In genomic region chr10:128370021-128370420, GRCm38 (mm10) we compare ENCODE assay signal across 16 mouse cellular contexts. TPM values are rescaled to one million over a fixed set of nuclear protein-coding genes. Genes with fewer than 3 reads are reported as not detected.
DNase-seq lines count a peak whose midpoint lies in the region; ATAC-seq and TF ChIP-seq lines count a peak whose summit lies in the region.
"Had no signal": no experiment of that assay in that cellular context is flagged by ENCODE, and none has a peak within 500 bp of the region (broad histone marks: within the 10 kb centered on the region; RNA-seq: fewer than 3 reads in every experiment).

No protein-coding gene starts in this region.

- H3K9ac ChIP-seq in hindbrain, embryonic 12.5 days, result no peak overlapping the region
- no peak overlapping the region for H3K9ac ChIP-seq in hindbrain, embryonic 14.5 days
- H3K9ac ChIP-seq in lung, embryonic 15.5 days, result no peak overlapping the region
- H3K9ac ChIP-seq in neural tube, embryonic 14.5 days (replicated peaks; ENCODE audit: low read depth, low read length), result no peak overlapping the region
- H3K9ac ChIP-seq in stomach, postnatal 0 days (ENCODE audit: low read length), result no peak overlapping the region
- H3K9ac ChIP-seq: embryonic facial prominence, embryonic 12.5 days had no signal

- peaks cover 14% of the 10 kb centered on the region for H3K4me1 ChIP-seq in hindbrain, embryonic 12.5 days
- H3K4me1 ChIP-seq in hindbrain, embryonic 14.5 days (replicated peaks; ENCODE audit: control insufficient read depth, insufficient read depth, low read length), result peaks cover 15% of the 10 kb centered on the region
- peaks cover 14% of the 10 kb centered on the region for H3K4me1 ChIP-seq in lung, embryonic 15.5 days
- H3K4me1 ChIP-seq in neural tube, embryonic 14.5 days (ENCODE audit: control insufficient read depth, insufficient read depth, low read length), result peaks cover 12% of the 10 kb centered on the region; the same call in 1 of the 2 replicates
- no peaks in the 10 kb centered on the region for H3K4me1 ChIP-seq in stomach, postnatal 0 days (replicated peaks; ENCODE audit: control insufficient read depth, insufficient read depth)

- H3K27me3 ChIP-seq in hindbrain, embryonic 12.5 days, result no peaks in the 10 kb centered on the region
- no peaks in the 10 kb centered on the region for H3K27me3 ChIP-seq in hindbrain, embryonic 14.5 days (ENCODE audit: control insufficient read depth, insufficient read depth, low read length)
- H3K27me3 ChIP-seq in lung, embryonic 15.5 days, result no peaks in the 10 kb centered on the region
- H3K27me3 ChIP-seq in neural tube, embryonic 14.5 days (ENCODE audit: control insufficient read depth, insufficient read depth, low read length), result no peaks in the 10 kb centered on the region
- no peaks in the 10 kb centered on the region for H3K27me3 ChIP-seq in stomach, postnatal 0 days (ENCODE audit: control insufficient read depth, insufficient read depth, low read length)
- H3K27me3 ChIP-seq: embryonic facial prominence, embryonic 12.5 days; midbrain, embryonic 12.5 days; neural tube, embryonic 12.5 days had no signal

- DNase-seq in hindbrain, embryonic 14.5 days (ENCODE audit: low spot score), result no peak
- DNase-seq in lung, adult 18-20 months, result no peak
- DNase-seq in ZHBTc4 (ENCODE audit: low read depth, low spot score), result peak; percentile 83
- no peak for DNase-seq in stomach, postnatal 0 days (ENCODE audit: low spot score)
- DNase-seq: cerebellum, adult 18-20 months; kidney, adult 2 months; kidney, postnatal 36 days; left cerebral cortex, postnatal 4 days; lung, postnatal 4 days; thymus, postnatal 14 days had no signal

- 67% methylated on average over 5 of the region's 6 CpGs for WGBS in hindbrain, embryonic 12.5 days
- 57% methylated on average over 5 of the region's 6 CpGs for WGBS in hindbrain, embryonic 14.5 days
- 58% methylated on average over 5 of the region's 6 CpGs for WGBS in lung, embryonic 15.5 days
- WGBS in neural tube, embryonic 14.5 days, result 63% methylated on average over 5 of the region's 6 CpGs
- WGBS in stomach, postnatal 0 days, result 67% methylated on average over 5 of the region's 6 CpGs

- no peak for ATAC-seq in hindbrain, embryonic 12.5 days (ENCODE audit: low FRiP score)
- no peak for ATAC-seq in hindbrain, embryonic 14.5 days (ENCODE audit: low FRiP score)
- no peak for ATAC-seq in lung, embryonic 15.5 days (ENCODE audit: borderline replicate concordance, extremely low read depth, low FRiP score, low TSS enrichment)
- ATAC-seq in neural tube, embryonic 14.5 days (ENCODE audit: low read depth), result no peak
- no peak for ATAC-seq in stomach, postnatal 0 days (ENCODE audit: low FRiP score, low TSS enrichment)

- H3K9me3 ChIP-seq in hindbrain, embryonic 12.5 days (replicated peaks), result no peaks in the 10 kb centered on the region
- no peaks in the 10 kb centered on the region for H3K9me3 ChIP-seq in hindbrain, embryonic 14.5 days (ENCODE audit: control insufficient read depth, low read length)
- no peaks in the 10 kb centered on the region for H3K9me3 ChIP-seq in lung, embryonic 15.5 days
- H3K9me3 ChIP-seq in neural tube, embryonic 14.5 days (ENCODE audit: control insufficient read depth, low read length), result no peaks in the 10 kb centered on the region
- no peaks in the 10 kb centered on the region for H3K9me3 ChIP-seq in stomach, postnatal 0 days (ENCODE audit: control insufficient read depth, low read length)
- H3K9me3 ChIP-seq: embryonic facial prominence, embryonic 12.5 days; neural tube, embryonic 12.5 days had no signal

- H3K27ac ChIP-seq in hindbrain, embryonic 12.5 days, result peak overlapping the region; percentile 96; the same call in 1 of the 2 replicates
- H3K27ac ChIP-seq in hindbrain, embryonic 14.5 days, result no peak overlapping the region; the same call in 1 of the 2 replicates
- H3K27ac ChIP-seq in lung, embryonic 15.5 days, result no peak overlapping the region
- H3K27ac ChIP-seq in neural tube, embryonic 14.5 days (ENCODE audit: low read depth, low read length), result peak overlapping the region; percentile 97; the same call in 1 of the 2 replicates
- H3K27ac ChIP-seq in stomach, postnatal 0 days (replicated peaks), result no peak overlapping the region

- peaks cover 7% of the 10 kb centered on the region for H3K36me3 ChIP-seq in hindbrain, embryonic 12.5 days
- H3K36me3 ChIP-seq in hindbrain, embryonic 14.5 days (replicated peaks; ENCODE audit: control insufficient read depth, insufficient read depth), result peaks cover 8% of the 10 kb centered on the region; the same call in 1 of the 2 replicates
- H3K36me3 ChIP-seq in lung, embryonic 15.5 days, result 0 out of 2 replicates have a peak, but pooled peaks cover 4% of the 10 kb centered on the region
- H3K36me3 ChIP-seq in neural tube, embryonic 14.5 days (ENCODE audit: control insufficient read depth, insufficient read depth, low read length), result 0 out of 2 replicates have a peak, but pooled peaks cover 5% of the 10 kb centered on the region
- no peaks in the 10 kb centered on the region for H3K36me3 ChIP-seq in stomach, postnatal 0 days (ENCODE audit: control insufficient read depth, insufficient read depth, low read length)

- no peak overlapping the region for H3K4me3 ChIP-seq in hindbrain, embryonic 12.5 days
- no peak overlapping the region for H3K4me3 ChIP-seq in hindbrain, embryonic 14.5 days (replicated peaks; ENCODE audit: low read length)
- no peak overlapping the region for H3K4me3 ChIP-seq in lung, embryonic 15.5 days
- H3K4me3 ChIP-seq in neural tube, embryonic 14.5 days (ENCODE audit: low read depth, low read length), result no peak overlapping the region
- H3K4me3 ChIP-seq in stomach, postnatal 0 days (ENCODE audit: low read depth, low read length), result no peak overlapping the region

- TF ChIP-seq CTCF in stomach, postnatal 0 days (IDR thresholded peaks at IDR 0.05; ENCODE audit: low read depth), result no peak

- H3K4me2 ChIP-seq in hindbrain, embryonic 12.5 days (replicated peaks), result no peak overlapping the region
- H3K4me2 ChIP-seq in hindbrain, embryonic 14.5 days (replicated peaks), result no peak overlapping the region
- H3K4me2 ChIP-seq in lung, embryonic 15.5 days, result 0 out of 2 replicates have a peak overlapping the region, but pooled peaks have one; percentile 84
- H3K4me2 ChIP-seq in neural tube, embryonic 14.5 days (ENCODE audit: low read depth, low read length), result no peak overlapping the region
- H3K4me2 ChIP-seq in stomach, postnatal 0 days (replicated peaks; ENCODE audit: low read depth), result no peak overlapping the region

- TF ChIP-seq EP300 in stomach, postnatal 0 days (optimal IDR thresholded peaks at IDR 0.05), result no peak

RNA-seq across cellular contexts. Expression of gene Coq10a, which starts 1.2 kb away (rescaled TPM):
- polyA plus RNA-seq in hindbrain, embryonic 12.5 days (2016; fragmentation: Nextera tagmentation; extraction: Ambion mirVana), result 31.7 and 32.8 TPM in 2 replicates
- polyA plus RNA-seq in hindbrain, embryonic 14.5 days (2014; fragmentation: Nextera tagmentation; extraction: Ambion mirVana), result 50.8 and 54.2 TPM in 2 replicates
- 12.5 and 12.6 TPM in 2 replicates for polyA plus RNA-seq in lung, embryonic 15.5 days (2015; fragmentation: Nextera tagmentation; extraction: Ambion mirVana)
- polyA plus RNA-seq in neural tube, embryonic 14.5 days (2014; fragmentation: Nextera tagmentation; extraction: Ambion mirVana), result 51.3 and 52.7 TPM in 2 replicates
- 12.9 and 13.8 TPM in 2 replicates for polyA plus RNA-seq in stomach, postnatal 0 days (2015; fragmentation: Nextera tagmentation; extraction: Ambion mirVana)

RNA-seq across cellular contexts. Expression of gene Ankrd52, which starts 6.9 kb away (rescaled TPM):
- polyA plus RNA-seq in hindbrain, embryonic 12.5 days (2016; fragmentation: Nextera tagmentation; extraction: Ambion mirVana), result 13.6 and 13.7 TPM in 2 replicates
- 13.0 and 15.4 TPM in 2 replicates for polyA plus RNA-seq in hindbrain, embryonic 14.5 days (2014; fragmentation: Nextera tagmentation; extraction: Ambion mirVana)
- 13.0 and 14.9 TPM in 2 replicates for polyA plus RNA-seq in lung, embryonic 15.5 days (2015; fragmentation: Nextera tagmentation; extraction: Ambion mirVana)
- 11.6 and 14.0 TPM in 2 replicates for polyA plus RNA-seq in neural tube, embryonic 14.5 days (2014; fragmentation: Nextera tagmentation; extraction: Ambion mirVana)
- 2.9 and 4.3 TPM in 2 replicates for polyA plus RNA-seq in stomach, postnatal 0 days (2015; fragmentation: Nextera tagmentation; extraction: Ambion mirVana)

RNA-seq across cellular contexts. Expression of gene Slc39a5, which starts 31.0 kb away (rescaled TPM):
- 0.43 TPM in 1 of 2 replicates, not detected in the other for polyA plus RNA-seq in hindbrain, embryonic 12.5 days (2016; fragmentation: Nextera tagmentation; extraction: Ambion mirVana)
- 0.22 TPM in 1 of 2 replicates, not detected in the other for polyA plus RNA-seq in hindbrain, embryonic 14.5 days (2014; fragmentation: Nextera tagmentation; extraction: Ambion mirVana)
- 0.31 and 0.99 TPM in 2 replicates for polyA plus RNA-seq in lung, embryonic 15.5 days (2015; fragmentation: Nextera tagmentation; extraction: Ambion mirVana)
- 0.44 TPM in 1 of 2 replicates, not detected in the other for polyA plus RNA-seq in neural tube, embryonic 14.5 days (2014; fragmentation: Nextera tagmentation; extraction: Ambion mirVana)
- polyA plus RNA-seq in stomach, postnatal 0 days (2015; fragmentation: Nextera tagmentation; extraction: Ambion mirVana), result 0.75 and 0.76 TPM in 2 replicates
- polyA plus RNA-seq: embryonic facial prominence, embryonic 12.5 days; midbrain, embryonic 12.5 days; neural tube, embryonic 12.5 days had no signal

RNA-seq across cellular contexts. Expression of gene Cs, which starts 32.5 kb away (rescaled TPM):
- polyA plus RNA-seq in hindbrain, embryonic 12.5 days (2016; fragmentation: Nextera tagmentation; extraction: Ambion mirVana), result 207 and 208 TPM in 2 replicates
- polyA plus RNA-seq in hindbrain, embryonic 14.5 days (2014; fragmentation: Nextera tagmentation; extraction: Ambion mirVana), result 271 and 304 TPM in 2 replicates
- 183 and 185 TPM in 2 replicates for polyA plus RNA-seq in lung, embryonic 15.5 days (2015; fragmentation: Nextera tagmentation; extraction: Ambion mirVana)
- 281 and 297 TPM in 2 replicates for polyA plus RNA-seq in neural tube, embryonic 14.5 days (2014; fragmentation: Nextera tagmentation; extraction: Ambion mirVana)
- 152 and 158 TPM in 2 replicates for polyA plus RNA-seq in stomach, postnatal 0 days (2015; fragmentation: Nextera tagmentation; extraction: Ambion mirVana)

RNA-seq across cellular contexts. Expression of gene Nabp2, which starts 41.3 kb away (rescaled TPM):
- polyA plus RNA-seq in hindbrain, embryonic 12.5 days (2016; fragmentation: Nextera tagmentation; extraction: Ambion mirVana), result 102 and 104 TPM in 2 replicates
- 134 and 140 TPM in 2 replicates for polyA plus RNA-seq in hindbrain, embryonic 14.5 days (2014; fragmentation: Nextera tagmentation; extraction: Ambion mirVana)
- 72.1 and 75.7 TPM in 2 replicates for polyA plus RNA-seq in lung, embryonic 15.5 days (2015; fragmentation: Nextera tagmentation; extraction: Ambion mirVana)
- 131 and 140 TPM in 2 replicates for polyA plus RNA-seq in neural tube, embryonic 14.5 days (2014; fragmentation: Nextera tagmentation; extraction: Ambion mirVana)
- 53.5 and 54.4 TPM in 2 replicates for polyA plus RNA-seq in stomach, postnatal 0 days (2015; fragmentation: Nextera tagmentation; extraction: Ambion mirVana)

Comparison
In these comparisons a context has a peak if more than half of its experiments do, and no peak if none do; other contexts are left out.
1. H3K27ac ChIP-seq: peak in hindbrain, embryonic 12.5 days (single experiment) and neural tube, embryonic 14.5 days (single experiment); none in hindbrain, embryonic 14.5 days (single experiment), lung, embryonic 15.5 days (single experiment) and stomach, postnatal 0 days (single experiment).